11 mouse cellular contexts compared by ENCODE assay signal in the genomic region with DNA sequence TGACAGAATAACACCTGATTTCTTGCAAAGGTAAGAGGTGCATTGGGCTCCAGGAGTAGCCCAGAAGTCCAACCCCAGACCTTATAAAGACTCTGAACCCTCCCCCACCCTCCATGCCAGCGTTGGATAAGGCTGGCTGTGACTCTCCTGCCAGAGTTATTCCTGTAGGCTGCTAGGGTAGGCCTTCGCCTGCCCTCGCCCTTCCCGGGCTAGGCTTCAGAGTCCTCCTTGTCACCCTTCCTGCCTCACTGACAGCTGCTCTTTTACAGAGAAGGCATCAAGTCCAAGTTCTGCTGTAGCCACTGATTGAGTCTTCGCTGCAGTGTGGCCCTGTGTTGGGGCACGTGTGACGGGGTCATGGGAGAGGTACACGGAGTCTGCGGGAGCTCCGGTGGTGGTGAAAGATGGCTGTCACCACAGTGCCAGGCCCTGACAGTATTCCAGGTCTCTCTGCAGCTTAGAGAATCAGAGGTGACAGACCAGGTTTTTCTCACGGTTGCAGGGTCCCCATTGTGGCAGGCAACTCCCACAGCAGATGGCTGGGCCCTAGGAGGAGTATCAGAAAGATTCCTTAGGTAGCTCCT. TPM values are rescaled to one million over a fixed set of nuclear protein-coding genes. Genes with fewer than 3 reads are reported as not detected.
DNase-seq lines count a peak whose midpoint lies in the region; ATAC-seq lines count a peak whose summit lies in the region.
"Had no signal": no experiment of that assay in that cellular context is flagged by ENCODE, and none has a peak within 500 bp of the region (broad histone marks: within the 10 kb centered on the region; RNA-seq: fewer than 3 reads in every experiment).

No protein-coding gene starts in this region.

- no peak overlapping the region for H3K9ac ChIP-seq in forebrain, embryonic 16.5 days (replicated peaks; ENCODE audit: low read depth, low read length)
- H3K9ac ChIP-seq in neural tube, embryonic 11.5 days (ENCODE audit: low read length), result peak overlapping the region; percentile 37; the same call in 1 of the 2 replicates
- H3K9ac ChIP-seq in neural tube, embryonic 15.5 days (replicated peaks), result no peak overlapping the region
- 0 out of 2 replicates have a peak overlapping the region, but pooled peaks have one; percentile 27 for H3K9ac ChIP-seq in midbrain, embryonic 16.5 days (ENCODE audit: low read depth, low read length)
- H3K9ac ChIP-seq: lung, embryonic 14.5 days had no signal

- no peaks in the 10 kb centered on the region for H3K27me3 ChIP-seq in forebrain, embryonic 10.5 days (ENCODE audit: poor library complexity, severe bottlenecking)
- H3K27me3 ChIP-seq in forebrain, embryonic 16.5 days (replicated peaks; ENCODE audit: control insufficient read depth, insufficient read depth, low read length), result no peaks in the 10 kb centered on the region
- no peaks in the 10 kb centered on the region for H3K27me3 ChIP-seq in neural tube, embryonic 11.5 days (ENCODE audit: control insufficient read depth, insufficient read depth, low read length)
- H3K27me3 ChIP-seq in neural tube, embryonic 15.5 days (replicated peaks), result no peaks in the 10 kb centered on the region
- no peaks in the 10 kb centered on the region for H3K27me3 ChIP-seq in midbrain, embryonic 16.5 days (ENCODE audit: control insufficient read depth, insufficient read depth, low read depth, low read length)

- intact Hi-C loops in heart, postnatal 14 days (cut with DNase I), result no loop called here

- 88% methylated on average over 11 of the region's 11 CpGs for WGBS in forebrain, embryonic 10.5 days
- WGBS in forebrain, embryonic 16.5 days, result 83% methylated on average over 11 of the region's 11 CpGs
- 86% methylated on average over 11 of the region's 11 CpGs for WGBS in neural tube, embryonic 11.5 days
- WGBS in neural tube, embryonic 15.5 days, result 83% methylated on average over 11 of the region's 11 CpGs
- 77% methylated on average over 11 of the region's 11 CpGs for WGBS in midbrain, embryonic 16.5 days

- H3K4me1 ChIP-seq in forebrain, embryonic 10.5 days, result peaks cover 12% of the 10 kb centered on the region
- no peaks in the 10 kb centered on the region; the same call in 1 of the 2 replicates for H3K4me1 ChIP-seq in forebrain, embryonic 16.5 days (replicated peaks; ENCODE audit: control insufficient read depth, insufficient read depth, low read length)
- H3K4me1 ChIP-seq in neural tube, embryonic 11.5 days (ENCODE audit: control insufficient read depth, insufficient read depth, low read length), result no peaks in the 10 kb centered on the region
- no peaks in the 10 kb centered on the region for H3K4me1 ChIP-seq in neural tube, embryonic 15.5 days
- H3K4me1 ChIP-seq in midbrain, embryonic 16.5 days (ENCODE audit: control insufficient read depth, insufficient read depth, low read length), result no peaks in the 10 kb centered on the region

- H3K4me2 ChIP-seq in forebrain, embryonic 16.5 days (ENCODE audit: low read length), result no peak overlapping the region
- H3K4me2 ChIP-seq in neural tube, embryonic 11.5 days (ENCODE audit: low read depth), result no peak overlapping the region
- no peak overlapping the region for H3K4me2 ChIP-seq in neural tube, embryonic 15.5 days
- no peak overlapping the region for H3K4me2 ChIP-seq in midbrain, embryonic 16.5 days (ENCODE audit: low read length)
- H3K4me2 ChIP-seq: lung, embryonic 14.5 days had no signal

- H3K4me3 ChIP-seq in forebrain, embryonic 10.5 days, result no peak overlapping the region
- no peak overlapping the region for H3K4me3 ChIP-seq in forebrain, embryonic 16.5 days (replicated peaks; ENCODE audit: low read length)
- no peak overlapping the region for H3K4me3 ChIP-seq in neural tube, embryonic 11.5 days (ENCODE audit: low read depth, low read length)
- no peak overlapping the region for H3K4me3 ChIP-seq in neural tube, embryonic 15.5 days (replicated peaks)
- no peak overlapping the region for H3K4me3 ChIP-seq in midbrain, embryonic 16.5 days (ENCODE audit: low read depth, low read length)

- no peak for DNase-seq in forebrain, embryonic 10.5 days (ENCODE audit: extremely low spot score, low spot score)
- no peak for DNase-seq in neural tube, embryonic 11.5 days (ENCODE audit: low spot score)
- DNase-seq in heart, postnatal 14 days, result peak; percentile 19 to 23
- DNase-seq in left cerebral cortex, adult 9 months (ENCODE audit: low spot score in 2 of 2), result no peak
- DNase-seq in layer of hippocampus, adult 9-11 months, result no peak
- DNase-seq: kidney, adult 11 months; lung, embryonic 14.5 days; right cerebral cortex, postnatal 4 days had no signal

- no peak for ATAC-seq in forebrain, embryonic 16.5 days
- ATAC-seq in neural tube, embryonic 11.5 days (ENCODE audit: insufficient read depth, low FRiP score, low TSS enrichment), result no peak
- ATAC-seq in neural tube, embryonic 15.5 days (ENCODE audit: low FRiP score), result no peak
- ATAC-seq in midbrain, embryonic 16.5 days, result no peak

- H3K36me3 ChIP-seq in forebrain, embryonic 10.5 days (replicated peaks), result peaks cover 50% of the 10 kb centered on the region
- H3K36me3 ChIP-seq in forebrain, embryonic 16.5 days (ENCODE audit: control insufficient read depth, insufficient read depth), result peaks cover 21% of the 10 kb centered on the region; the same call in 1 of the 2 replicates
- peaks cover 8% of the 10 kb centered on the region for H3K36me3 ChIP-seq in neural tube, embryonic 11.5 days (ENCODE audit: control insufficient read depth, insufficient read depth, low read length)
- H3K36me3 ChIP-seq in neural tube, embryonic 15.5 days, result peaks cover 52% of the 10 kb centered on the region
- H3K36me3 ChIP-seq in midbrain, embryonic 16.5 days (ENCODE audit: control insufficient read depth, insufficient read depth, low read length), result peaks cover 33% of the 10 kb centered on the region

- H3K9me3 ChIP-seq in forebrain, embryonic 10.5 days, result no peaks in the 10 kb centered on the region
- H3K9me3 ChIP-seq in forebrain, embryonic 16.5 days (ENCODE audit: control insufficient read depth, low read length), result no peaks in the 10 kb centered on the region
- no peaks in the 10 kb centered on the region for H3K9me3 ChIP-seq in neural tube, embryonic 11.5 days (ENCODE audit: control insufficient read depth, low read length)
- no peaks in the 10 kb centered on the region for H3K9me3 ChIP-seq in neural tube, embryonic 15.5 days (replicated peaks)
- H3K9me3 ChIP-seq in midbrain, embryonic 16.5 days (replicated peaks; ENCODE audit: control insufficient read depth, low read length, poor library complexity, severe bottlenecking), result no peaks in the 10 kb centered on the region

- H3K27ac ChIP-seq in forebrain, embryonic 10.5 days, result peak overlapping the region; percentile 69
- no peak overlapping the region for H3K27ac ChIP-seq in forebrain, embryonic 16.5 days (ENCODE audit: low read length)
- no peak overlapping the region for H3K27ac ChIP-seq in neural tube, embryonic 11.5 days (ENCODE audit: low read depth, low read length)
- no peak overlapping the region for H3K27ac ChIP-seq in neural tube, embryonic 15.5 days (replicated peaks)
- no peak overlapping the region for H3K27ac ChIP-seq in midbrain, embryonic 16.5 days (ENCODE audit: low read length)

RNA-seq across cellular contexts. Expression of a gene that starts 34.9 kb away (rescaled TPM):
- 78.3 and 89.3 TPM in 2 replicates for polyA plus RNA-seq in forebrain, embryonic 10.5 days (2016; fragmentation: Nextera tagmentation; extraction: Ambion mirVana)
- polyA plus RNA-seq in forebrain, embryonic 16.5 days (2015; fragmentation: Nextera tagmentation; extraction: Ambion mirVana), result 183 and 224 TPM in 2 replicates
- 121 and 129 TPM in 2 replicates for polyA plus RNA-seq in neural tube, embryonic 11.5 days (2014; fragmentation: Nextera tagmentation; extraction: Ambion mirVana)
- 187 and 210 TPM in 2 replicates for polyA plus RNA-seq in neural tube, embryonic 15.5 days (2015; fragmentation: Nextera tagmentation; extraction: Ambion mirVana)
- 10 to 100 TPM; 30.7 to 31.8 TPM for total RNA-seq in heart, postnatal 14 days (2021)
- 199 and 222 TPM in 2 replicates for polyA plus RNA-seq in midbrain, embryonic 16.5 days (2015; fragmentation: Nextera tagmentation; extraction: Ambion mirVana)

RNA-seq across cellular contexts. Expression of a gene that starts 59.5 kb away (rescaled TPM):
- polyA plus RNA-seq in forebrain, embryonic 10.5 days (2016; fragmentation: Nextera tagmentation; extraction: Ambion mirVana), result 14.1 and 18.8 TPM in 2 replicates
- polyA plus RNA-seq in forebrain, embryonic 16.5 days (2015; fragmentation: Nextera tagmentation; extraction: Ambion mirVana), result 20.5 and 35.1 TPM in 2 replicates
- polyA plus RNA-seq in neural tube, embryonic 11.5 days (2014; fragmentation: Nextera tagmentation; extraction: Ambion mirVana), result 14.5 and 15.5 TPM in 2 replicates
- 33.3 and 40.0 TPM in 2 replicates for polyA plus RNA-seq in neural tube, embryonic 15.5 days (2015; fragmentation: Nextera tagmentation; extraction: Ambion mirVana)
- 10 to 100 TPM in 1 of 2 experiments, 1 to 10 TPM in 1; 9.9 to 11.4 TPM for total RNA-seq in heart, postnatal 14 days (2021)
- 33.2 and 51.7 TPM in 2 replicates for polyA plus RNA-seq in midbrain, embryonic 16.5 days (2015; fragmentation: Nextera tagmentation; extraction: Ambion mirVana)

RNA-seq across cellular contexts. Expression of a gene that starts 59.6 kb away (rescaled TPM):
- 28.5 and 30.1 TPM in 2 replicates for polyA plus RNA-seq in forebrain, embryonic 10.5 days (2016; fragmentation: Nextera tagmentation; extraction: Ambion mirVana)
- 37.6 and 41.3 TPM in 2 replicates for polyA plus RNA-seq in forebrain, embryonic 16.5 days (2015; fragmentation: Nextera tagmentation; extraction: Ambion mirVana)
- 64.6 and 69.0 TPM in 2 replicates for polyA plus RNA-seq in neural tube, embryonic 11.5 days (2014; fragmentation: Nextera tagmentation; extraction: Ambion mirVana)
- polyA plus RNA-seq in neural tube, embryonic 15.5 days (2015; fragmentation: Nextera tagmentation; extraction: Ambion mirVana), result 50.6 and 59.5 TPM in 2 replicates
- 10 to 100 TPM; 74.3 to 75.9 TPM for total RNA-seq in heart, postnatal 14 days (2021)
- polyA plus RNA-seq in midbrain, embryonic 16.5 days (2015; fragmentation: Nextera tagmentation; extraction: Ambion mirVana), result 57.3 and 69.1 TPM in 2 replicates

Comparison
In these comparisons a context has a peak if more than half of its experiments do, and no peak if none do; other contexts are left out.
1. H3K9ac ChIP-seq: peak in neural tube, embryonic 11.5 days (single experiment) and midbrain, embryonic 16.5 days (single experiment); none in forebrain, embryonic 16.5 days (single experiment) and neural tube, embryonic 15.5 days (single experiment).
2. DNase-seq: peak in heart, postnatal 14 days (2 of 2); none in forebrain, embryonic 10.5 days (single experiment), neural tube, embryonic 11.5 days (single experiment), left cerebral cortex, adult 9 months (0 of 2) and layer of hippocampus, adult 9-11 months (single experiment).